Mouse (Mus musculus) ES-E14 (cell line): ENCODE data around the gene Unc13d. TPM values are rescaled to one million over a fixed set of nuclear protein-coding genes. Genes with fewer than 3 reads are reported as not detected.
"Not testable (repeated sequence)": the region's sequence is repeated elsewhere in the genome, so short reads cannot be mapped to it uniquely, and the experiment has no call there.

Experiments used
- DNase-seq: peaks from one replicate; pipeline ENCODE4 v3.0.0-alpha.2; 2013; ENCODE audit warnings: low read depth, low spot score
- H3K27ac ChIP-seq: 2 replicates; pipeline ENCODE4 v1.5.1; 2012; ENCODE audit warnings: low read depth, mild to moderate bottlenecking, low read length, moderate library complexity, mixed read lengths; ENCODE audit not compliant: poor library complexity, insufficient read depth, severe bottlenecking
- H3K36me3 ChIP-seq: 2 replicates; pipeline ENCODE4 v1.6.1; 2012; ENCODE audit warnings: mild to moderate bottlenecking, low read length, moderate library complexity, mixed read lengths; ENCODE audit not compliant: control insufficient read depth, poor library complexity, insufficient read depth, severe bottlenecking
- H3K4me1 ChIP-seq, 2 experiments: fragments of 150-350 bp in 1 of 2; sonication (generic) in 1 of 2; 2 replicates each; pipeline ENCODE4 v1.6.1; 2012; ENCODE audit warnings: low read length in 2 of 2, mild to moderate bottlenecking in 1 of 2, mixed read lengths in 1 of 2; ENCODE audit not compliant: control insufficient read depth in 2 of 2, insufficient read depth in 2 of 2, poor library complexity in 1 of 2
- H3K4me3 ChIP-seq, 2 experiments: fragments of 150-350 bp in 1 of 2; sonication (generic) in 1 of 2; 2 replicates each; pipeline ENCODE4 v1.5.1; 2012; ENCODE audit warnings: low read length in 2 of 2, low read depth in 1 of 2, mild to moderate bottlenecking in 1 of 2, mixed read lengths in 1 of 2; ENCODE audit not compliant: insufficient read depth in 1 of 2, poor library complexity in 1 of 2, severe bottlenecking in 1 of 2
- H3K9ac ChIP-seq: 2 replicates; pipeline ENCODE4 v1.6.1; 2012; ENCODE audit warnings: low read depth, mild to moderate bottlenecking, low read length, mixed read lengths; ENCODE audit not compliant: poor library complexity, insufficient read depth, severe bottlenecking
- H3K9me3 ChIP-seq: fragments of 150-350 bp; sonication (generic); 2 replicates; pipeline ENCODE4 v1.6.1; 2012; ENCODE audit warnings: low read depth, mild to moderate bottlenecking, low read length; ENCODE audit not compliant: control insufficient read depth, insufficient read depth
- CHD2 ChIP-seq: IDR thresholded peaks from 2 replicates; pipeline ENCODE4 v1.6.1; 2014; ENCODE audit warnings: mild to moderate bottlenecking, low read depth, low read length, inconsistent platforms
- HCFC1 ChIP-seq: IDR thresholded peaks from 2 replicates; pipeline ENCODE4 v1.6.1; 2012; ENCODE audit warnings: low read length, inconsistent platforms, borderline replicate concordance; ENCODE audit not compliant: insufficient read depth
- MAFK ChIP-seq: IDR thresholded peaks from 2 replicates; pipeline ENCODE4 v1.6.1; 2014; ENCODE audit warnings: mild to moderate bottlenecking, low read depth, low read length, inconsistent platforms; ENCODE audit not compliant: insufficient read depth
- ZC3H11A ChIP-seq: IDR thresholded peaks from 2 replicates; pipeline ENCODE4 v1.6.1; 2012; ENCODE audit warnings: low read depth, mild to moderate bottlenecking, inconsistent platforms, low read length, borderline replicate concordance
- ZNF384 ChIP-seq: IDR thresholded peaks from 2 replicates; pipeline ENCODE4 v1.6.1; 2012; ENCODE audit warnings: low read depth, low read length, inconsistent platforms
- in situ Hi-C, 2 experiments: fragments of 600-800 bp; cut with MboI; formaldehyde crosslinking; loops; one replicate each; pipeline ENCODE4 v1.15.1; 2025; ENCODE audit warnings: low sequenced_read_pairs in 2 of 2, inconsistent platforms in 1 of 2; ENCODE audit not compliant: unreplicated experiment in 2 of 2
- total RNA-seq: library from RNA; depleted of rRNA; stranded (reverse); fragments of 300-350 nt; gene quantifications from 2 replicates; pipeline ENCODE4 v1.2.3, GENCODE M21; 2012; rRNA removed

The Unc13d gene
- total RNA-seq, result 13.3 and 14.2 TPM in 2 replicates

- no peaks in the 10 kb centered on the region for H3K9me3 ChIP-seq
- peak within 1 kb of the TSS; percentile 49 for H3K9ac ChIP-seq
- TF ChIP-seq MAFK (no peak), ZNF384 (no peak), HCFC1 (no peak), CHD2 (no peak), ZC3H11A (no peak)
- in situ Hi-C loops, result no loop called here
- H3K4me3 ChIP-seq, result peak within 1 kb of the TSS; percentile 57 to 75
- H3K27ac ChIP-seq, result peak within 1 kb of the TSS; percentile 22
- peak; percentile 48 for DNase-seq
- H3K4me1 ChIP-seq, result peaks cover 6 to 37% of the 10 kb centered on the region in 2 experiments
- H3K36me3 ChIP-seq, result peaks cover 27% of the 10 kb centered on the region
Measured at GRCm38 (mm10) chr11:116077446-116078204, at the start of gene Unc13d. Gene Unc13d, minus strand, starts transcription at chr11:116077961.

GRCm38 (mm10) chr11:116126261-116126660, 48.5 kb upstream of the Unc13d start:
- Histone ChIP-seq H3K27ac (no peak overlapping the region), H3K9ac (no peak overlapping the region), H3K4me1 (peaks cover 0 to 19% of the 10 kb centered on the region in 2 experiments; a peak in 1 of 4 replicates), H3K9me3 (no peaks in the 10 kb centered on the region), H3K36me3 (peaks cover under 1% of the 10 kb centered on the region), H3K4me3 (peak overlapping the region in 1 of 2 experiments; percentile 23; a peak in 2 of 4 replicates)
- in situ Hi-C loops, result no loop called here
- DNase-seq, result no peak
- TF ChIP-seq ZC3H11A, result no peak
- no peak for TF ChIP-seq HCFC1
- no peak for TF ChIP-seq CHD2
- no peak for TF ChIP-seq MAFK
- no peak for TF ChIP-seq ZNF384

- H3K4me1 ChIP-seq, DNase-seq, H3K36me3 ChIP-seq, in situ Hi-C loops, H3K27ac ChIP-seq, H3K9me3 ChIP-seq, H3K9ac ChIP-seq, H3K4me3 ChIP-seq: not testable (repeated sequence)
Measured at GRCm38 (mm10) chr11:116121731-116122245, 44.0 kb upstream of the Unc13d start.

- H3K36me3 ChIP-seq, result no peaks in the 10 kb centered on the region
- in situ Hi-C loops, result no loop called here
- no peak for TF ChIP-seq MAFK
- no peak for TF ChIP-seq CHD2
- TF ChIP-seq ZNF384, result no peak
- no peak for TF ChIP-seq ZC3H11A
- TF ChIP-seq HCFC1, result no peak
- H3K4me3 ChIP-seq, result no peak overlapping the region
- no peaks in the 10 kb centered on the region for H3K9me3 ChIP-seq
- peaks cover 0 to 2% of the 10 kb centered on the region in 2 experiments; a peak in 1 of 4 replicates for H3K4me1 ChIP-seq
- DNase-seq, result no peak
- H3K9ac ChIP-seq, result no peak overlapping the region
- no peak overlapping the region for H3K27ac ChIP-seq
Measured at GRCm38 (mm10) chr11:116117819-116118218, 40.1 kb upstream of the Unc13d start.
